Mouse (Mus musculus) c-Kit-positive CD71-positive TER-119-positive erythroid progenitor cells, embryonic 14.5 days (primary cell): ENCODE measurements around the gene Hpse2.

ENCODE experiments used
- DNase-seq: peaks from one replicate; pipeline ENCODE4 v3.0.0-alpha.2; 2013; ENCODE audit warnings: low spot score

Hpse2 gene

GRCm38 (mm10) chr19:42965171-42965570, 423.0 kb downstream of the Hpse2 start:
- DNase-seq, result no peak

GRCm38 (mm10) chr19:42948114-42948636, 440.0 kb downstream of the Hpse2 start:
- no peak for DNase-seq

GRCm38 (mm10) chr19:42937544-42937943, 450.6 kb downstream of the Hpse2 start:
- DNase-seq, result no peak

GRCm38 (mm10) chr19:42936661-42937193, 451.4 kb downstream of the Hpse2 start:
- DNase-seq, result no peak

GRCm38 (mm10) chr19:42929702-42930101, 458.5 kb downstream of the Hpse2 start:
- DNase-seq, result no peak

- DNase-seq, result no peak
Observed at GRCm38 (mm10) chr19:42928271-42928670, 459.9 kb downstream of the Hpse2 start.

- DNase-seq, result no peak
Observed at GRCm38 (mm10) chr19:42922610-42923009, 465.5 kb downstream of the Hpse2 start.

- DNase-seq, result no peak
Observed at GRCm38 (mm10) chr19:42913703-42914102, 474.5 kb downstream of the Hpse2 start.

- DNase-seq, result no peak
Observed at GRCm38 (mm10) chr19:42909719-42910118, 478.4 kb downstream of the Hpse2 start.

GRCm38 (mm10) chr19:42908553-42908952, 479.6 kb downstream of the Hpse2 start:
- DNase-seq, result no peak

- DNase-seq, result no peak
Observed at GRCm38 (mm10) chr19:42906328-42906727, 481.8 kb downstream of the Hpse2 start.

- DNase-seq, result no peak
Observed at GRCm38 (mm10) chr19:42904726-42905125, 483.4 kb downstream of the Hpse2 start.

- no peak for DNase-seq
Observed at GRCm38 (mm10) chr19:42904240-42904639, 483.9 kb downstream of the Hpse2 start.

- DNase-seq, result no peak
Observed at GRCm38 (mm10) chr19:42903840-42904239, 484.3 kb downstream of the Hpse2 start.

GRCm38 (mm10) chr19:42902410-42903021, 485.6 kb downstream of the Hpse2 start:
- no peak for DNase-seq

GRCm38 (mm10) chr19:42891599-42891998, 496.6 kb downstream of the Hpse2 start:
- DNase-seq, result no peak

GRCm38 (mm10) chr19:42877653-42878052, 510.5 kb downstream of the Hpse2 start:
- DNase-seq, result no peak

- DNase-seq, result no peak
Observed at GRCm38 (mm10) chr19:42876563-42876962, 511.6 kb downstream of the Hpse2 start.

GRCm38 (mm10) chr19:42869663-42870530, 518.3 kb downstream of the Hpse2 start:
- no peak for DNase-seq

- DNase-seq, result no peak
Observed at GRCm38 (mm10) chr19:42868958-42869662, 519.0 kb downstream of the Hpse2 start.

- no peak for DNase-seq
Observed at GRCm38 (mm10) chr19:42863013-42863412, 525.1 kb downstream of the Hpse2 start.

- DNase-seq, result no peak
Observed at GRCm38 (mm10) chr19:42857096-42857495, 531.1 kb downstream of the Hpse2 start.
